Mouse (Mus musculus): ENCODE measurements at regions not wholly inside any gene's neighbourhood (a gene's known extent, or its start where the extent isn't known, plus 50 kb on each side); places are given as distances from the start of the nearest gene placed in this dataset.

DNA sequence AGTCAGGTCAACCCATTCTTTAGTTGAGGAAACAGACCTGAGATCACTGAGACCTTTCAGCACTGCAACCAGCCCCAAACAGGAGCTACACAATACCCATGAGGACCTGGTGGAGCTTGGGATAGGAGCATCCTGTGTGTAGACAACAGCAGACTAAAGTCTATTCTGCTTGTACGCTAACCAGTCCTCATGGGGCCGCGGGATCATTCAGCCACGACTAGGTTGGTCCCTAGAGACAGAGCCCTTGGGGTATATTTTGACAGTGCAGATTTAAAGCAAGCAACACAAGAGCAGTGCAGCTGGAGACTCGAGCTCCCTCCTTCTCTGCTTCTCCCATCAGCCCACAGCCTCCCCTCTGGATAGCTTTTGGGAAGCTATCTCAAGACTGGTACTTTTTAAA is 51.7 kb upstream of the Ankrd34c start:
- no peak for DNase-seq (ENCODE audit: low read depth, low spot score)

DNA sequence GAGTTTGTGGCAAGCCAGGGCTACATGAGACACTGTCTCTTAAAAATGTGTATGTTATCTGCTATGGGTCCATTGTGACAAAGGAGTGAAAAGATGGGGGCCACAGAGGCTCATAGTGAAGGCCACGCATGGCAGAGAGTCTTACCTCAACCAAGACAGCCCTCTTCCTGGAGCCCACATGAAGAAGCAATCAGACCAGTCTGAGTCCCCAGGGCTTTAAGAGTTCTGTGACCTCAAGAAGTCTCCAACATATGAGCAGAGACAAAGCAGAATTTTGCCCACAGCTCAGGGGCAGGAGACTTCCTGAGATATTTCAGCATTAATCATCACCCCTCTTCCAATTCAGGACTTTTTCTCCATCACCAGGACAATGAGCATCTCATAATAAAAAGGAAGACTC is 50.4 kb upstream of the Ankrd34c start:
- DNase-seq (ENCODE audit: low read depth, low spot score): no peak

Measured in CD4-positive, CD25-positive, alpha-beta regulatory T cell, adult 2 months (primary cell).